Mouse (Mus musculus) C2C12 (cell line): ENCODE results near the gene Lyrm7.

Source experiments
- CEBPB ChIP-seq: IDR thresholded peaks from one replicate; pipeline ENCODE4 v1.6.1; 2011; ENCODE audit warnings: low read depth, mild to moderate bottlenecking, control low read depth, moderate library complexity
- CTCF ChIP-seq: IDR thresholded peaks from one replicate; pipeline ENCODE4 v1.5.1; 2011; ENCODE audit not compliant: control insufficient read depth, insufficient read depth, insufficient read length
- FOSL1 ChIP-seq: IDR thresholded peaks from one replicate; pipeline ENCODE4 v1.8.0; 2011; ENCODE audit warnings: mild to moderate bottlenecking, low read length; ENCODE audit not compliant: poor library complexity, insufficient read depth, severe bottlenecking
- MAX ChIP-seq: IDR thresholded peaks from one replicate; pipeline ENCODE4 v1.6.1; 2011; ENCODE audit warnings: mild to moderate bottlenecking, control low read depth
- MYOD1 ChIP-seq: IDR thresholded peaks from one replicate; pipeline ENCODE4 v1.6.1; 2011; ENCODE audit warnings: low read depth; ENCODE audit not compliant: control insufficient read depth, insufficient read length
- MYOG ChIP-seq: IDR thresholded peaks from one replicate; pipeline ENCODE4 v1.6.1; 2011; ENCODE audit not compliant: control insufficient read depth, insufficient read length; ENCODE audit errors: extremely low read depth
- USF1 ChIP-seq: IDR thresholded peaks from one replicate; pipeline ENCODE4 v1.6.1; 2011; ENCODE audit warnings: low read depth, mild to moderate bottlenecking, control low read depth, moderate library complexity

DNA sequence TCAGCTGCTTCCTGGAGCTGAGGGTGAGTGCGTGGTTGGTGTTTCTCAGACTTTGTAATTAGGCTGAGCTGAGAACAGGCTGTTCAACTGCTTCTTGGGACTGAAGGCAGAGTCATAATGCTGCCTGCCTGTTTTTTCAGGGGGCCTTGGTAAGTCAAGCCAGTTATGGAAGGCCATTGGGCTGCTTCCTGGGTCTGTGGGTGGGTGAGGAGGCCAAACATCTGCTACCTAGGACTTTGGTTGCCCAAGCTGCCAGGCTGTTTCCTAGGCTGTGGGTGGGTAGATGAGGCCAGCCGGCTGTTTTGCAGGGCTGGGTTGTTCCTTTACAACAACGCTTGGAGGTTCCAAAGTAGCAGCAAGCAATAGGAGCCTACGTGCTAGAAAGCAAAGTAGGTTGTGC lies 26.9 kb downstream of the Lyrm7 start:
- TF ChIP-seq MYOG (no peak), CEBPB (no peak), CTCF (no peak), USF1 (no peak), MAX (no peak), MYOD1 (no peak), FOSL1 (no peak)
